Comparison of ENCODE assay signal across 8 mouse cellular contexts in genomic region chr7:44898607-44899006, GRCm38 (mm10). TPM values are rescaled to one million over a fixed set of nuclear protein-coding genes. Genes with fewer than 3 reads are reported as not detected.
DNase-seq lines count a peak whose midpoint lies in the region; ATAC-seq and TF ChIP-seq lines count a peak whose summit lies in the region.

No protein-coding gene starts in this region.

- H3K4me1 ChIP-seq in G1E (ENCODE audit: insufficient read depth, low read depth, low read length) = peaks cover 72% of the 10 kb centered on the region
- H3K4me1 ChIP-seq in kidney, postnatal 0 days (replicated peaks; ENCODE audit: insufficient read depth, low read length) = peaks cover 25% of the 10 kb centered on the region
- H3K4me1 ChIP-seq in midbrain, embryonic 16.5 days (ENCODE audit: control insufficient read depth, insufficient read depth, low read length) = peaks cover 35% of the 10 kb centered on the region
- peaks cover 26% of the 10 kb centered on the region for H3K4me1 ChIP-seq in thymus, adult 2 months (replicated peaks; ENCODE audit: control insufficient read depth, insufficient read depth, low read length)

- H3K9me3 ChIP-seq in G1E (replicated peaks) = no peaks in the 10 kb centered on the region
- H3K9me3 ChIP-seq in kidney, postnatal 0 days (replicated peaks; ENCODE audit: low read length) = no peaks in the 10 kb centered on the region
- H3K9me3 ChIP-seq in midbrain, embryonic 16.5 days (replicated peaks; ENCODE audit: control insufficient read depth, low read length, poor library complexity, severe bottlenecking) = no peaks in the 10 kb centered on the region

- H3K27me3 ChIP-seq in G1E (ENCODE audit: insufficient read depth, low read length) = no peaks in the 10 kb centered on the region
- no peaks in the 10 kb centered on the region for H3K27me3 ChIP-seq in kidney, postnatal 0 days (ENCODE audit: insufficient read depth, low read length)
- no peaks in the 10 kb centered on the region for H3K27me3 ChIP-seq in midbrain, embryonic 16.5 days (ENCODE audit: control insufficient read depth, insufficient read depth, low read depth, low read length)
- H3K27me3 ChIP-seq in thymus, adult 2 months (ENCODE audit: control insufficient read depth, insufficient read depth, low read length) = no peaks in the 10 kb centered on the region

- no peak for TF ChIP-seq POLR2A in thymus, adult 2 months (IDR thresholded peaks at IDR 0.05; ENCODE audit: control insufficient read depth, extremely low read depth, insufficient read depth, low read length, poor library complexity)

- no peak overlapping the region for H3K9ac ChIP-seq in kidney, postnatal 0 days (ENCODE audit: low read depth, low read length)
- no peak overlapping the region for H3K9ac ChIP-seq in midbrain, embryonic 16.5 days (ENCODE audit: low read depth, low read length)

- no peak for ATAC-seq in G1E (ENCODE audit: extremely low read depth, insufficient number of reproducible peaks, low FRiP score, poor library complexity, severe bottlenecking)
- peak; percentile 11 for ATAC-seq in kidney, postnatal 0 days (replicated peaks; ENCODE audit: low FRiP score, low read depth)
- ATAC-seq in midbrain, embryonic 16.5 days = no peak

- intact Hi-C loops in left cerebral cortex, adult 2 months (cut with DNase I) = no loop called here

- H3K4me2 ChIP-seq in kidney, postnatal 0 days (ENCODE audit: low read length) = peak overlapping the region; percentile 3; the same call in 1 of the 2 replicates
- 0 out of 2 replicates have a peak overlapping the region, but pooled peaks have one; percentile 2 for H3K4me2 ChIP-seq in midbrain, embryonic 16.5 days (ENCODE audit: low read length)

- DNase-seq in left cerebral cortex, adult 2 months (ENCODE audit: extremely low spot score in 1 of 2, low spot score in 2 of 2) = no peak
- no peak for DNase-seq in left cerebral cortex, adult 9 months (ENCODE audit: low spot score in 2 of 2)
- DNase-seq in G1E (ENCODE audit: low spot score) = peak; percentile 24
- peak; percentile 27 to 53 for DNase-seq in cerebellum, postnatal 36 days
- DNase-seq in kidney, postnatal 0 days (ENCODE audit: low spot score) = no peak
- DNase-seq in urinary bladder, adult 2 months (ENCODE audit: low spot score) = no peak
- DNase-seq in thymus, adult 2 months = no peak

- WGBS in kidney, postnatal 0 days = 35% methylated on average over 19 of the region's 19 CpGs
- 27% methylated on average over 19 of the region's 19 CpGs for WGBS in midbrain, embryonic 16.5 days
- WGBS in thymus, adult 2 months = 76% methylated on average over 19 of the region's 19 CpGs

- H3K4me3 ChIP-seq in left cerebral cortex, adult 2 months = no peak overlapping the region
- H3K4me3 ChIP-seq in G1E (ENCODE audit: low read depth, low read length) = peak overlapping the region; percentile 59; the same call in 1 of the 2 replicates
- H3K4me3 ChIP-seq in kidney, postnatal 0 days (replicated peaks; ENCODE audit: low read depth, low read length) = no peak overlapping the region
- H3K4me3 ChIP-seq in midbrain, embryonic 16.5 days (ENCODE audit: low read depth, low read length) = no peak overlapping the region
- H3K4me3 ChIP-seq in thymus, adult 2 months (ENCODE audit: control insufficient read depth, insufficient read depth, low read length) = no peak overlapping the region

- no peak overlapping the region; the same call in 1 of the 2 replicates for H3K27ac ChIP-seq in left cerebral cortex, adult 2 months
- H3K27ac ChIP-seq in kidney, postnatal 0 days = no peak overlapping the region
- no peak overlapping the region for H3K27ac ChIP-seq in midbrain, embryonic 16.5 days (ENCODE audit: low read length)
- no peak overlapping the region for H3K27ac ChIP-seq in thymus, adult 2 months (ENCODE audit: control insufficient read depth, insufficient read depth, low read length)

- H3K36me3 ChIP-seq in G1E (replicated peaks) = peaks cover 67% of the 10 kb centered on the region
- H3K36me3 ChIP-seq in kidney, postnatal 0 days (ENCODE audit: insufficient read depth, low read length) = peaks cover 5% of the 10 kb centered on the region; the same call in 1 of the 2 replicates
- peaks cover 23% of the 10 kb centered on the region for H3K36me3 ChIP-seq in midbrain, embryonic 16.5 days (ENCODE audit: control insufficient read depth, insufficient read depth, low read length)
- peaks cover 3% of the 10 kb centered on the region; the same call in 1 of the 2 replicates for H3K36me3 ChIP-seq in thymus, adult 2 months (ENCODE audit: control insufficient read depth, insufficient read depth, low read length)

- peak; percentile 27 for TF ChIP-seq CTCF in left cerebral cortex, adult 2 months (IDR thresholded peaks at IDR 0.05)
- no peak for TF ChIP-seq CTCF in G1E (IDR thresholded peaks at IDR 0.05; ENCODE audit: low read depth, low read length)
- peak; percentile 54 for TF ChIP-seq CTCF in kidney, postnatal 0 days (IDR thresholded peaks at IDR 0.05; ENCODE audit: low read depth)
- no peak for TF ChIP-seq CTCF in thymus, adult 2 months (IDR thresholded peaks at IDR 0.05; ENCODE audit: borderline replicate concordance, control insufficient read depth, extremely low read depth, insufficient read depth, low read length, poor library complexity)

RNA-seq across cellular contexts. Expression of gene Fuz, which starts 2.7 kb away (rescaled TPM):
- 10 to 100 TPM; 23.4 to 24.1 TPM for total RNA-seq in left cerebral cortex, adult 2 months (2021)
- total RNA-seq in G1E (2014; fragmentation: Nextera tagmentation) (13.6 and 17.8 TPM in 2 replicates), G1E (2017) (16.8 and 19.0 TPM in 2 replicates)
- polyA plus RNA-seq in G1E (2012) = 37.5 and 49.0 TPM in 2 replicates
- polyA plus RNA-seq in kidney, postnatal 0 days (2015; fragmentation: Nextera tagmentation; extraction: Ambion mirVana) = 19.9 and 21.1 TPM in 2 replicates
- 20.0 and 22.3 TPM in 2 replicates for polyA plus RNA-seq in midbrain, embryonic 16.5 days (2015; fragmentation: Nextera tagmentation; extraction: Ambion mirVana)
- 47.7 and 53.9 TPM in 2 replicates for polyA plus RNA-seq in urinary bladder, adult 2 months (2012; rRNA removed)
- 60.9 and 73.3 TPM in 2 replicates for polyA plus RNA-seq in thymus, adult 2 months (2012; rRNA removed)

RNA-seq across cellular contexts. Expression of gene Med25, which starts 6.1 kb away (rescaled TPM):
- total RNA-seq in left cerebral cortex, adult 2 months (2021) = 10 to 100 TPM; 96.1 to 98.5 TPM
- total RNA-seq in G1E (2014; fragmentation: Nextera tagmentation) (77.5 and 96.6 TPM in 2 replicates), G1E (2017) (14.0 and 16.5 TPM in 2 replicates)
- polyA plus RNA-seq in G1E (2012) = 367 and 482 TPM in 2 replicates
- polyA plus RNA-seq in kidney, postnatal 0 days (2015; fragmentation: Nextera tagmentation; extraction: Ambion mirVana) = 91.4 and 97.8 TPM in 2 replicates
- 153 and 158 TPM in 2 replicates for polyA plus RNA-seq in midbrain, embryonic 16.5 days (2015; fragmentation: Nextera tagmentation; extraction: Ambion mirVana)
- 57.8 and 66.1 TPM in 2 replicates for polyA plus RNA-seq in urinary bladder, adult 2 months (2012; rRNA removed)
- polyA plus RNA-seq in thymus, adult 2 months (2012; rRNA removed) = 220 and 266 TPM in 2 replicates

RNA-seq across cellular contexts. Expression of gene Ptov1, which starts 29.0 kb away (rescaled TPM):
- total RNA-seq in left cerebral cortex, adult 2 months (2021) = 100 to 1,000 TPM; 273 to 290 TPM
- 65.9 and 75.4 TPM in 2 replicates for total RNA-seq in G1E (2014; fragmentation: Nextera tagmentation)
- 27.2 and 33.2 TPM in 2 replicates for total RNA-seq in G1E (2017)
- polyA plus RNA-seq in G1E (2012) = 145 and 150 TPM in 2 replicates
- 377 and 412 TPM in 2 replicates for polyA plus RNA-seq in kidney, postnatal 0 days (2015; fragmentation: Nextera tagmentation; extraction: Ambion mirVana)
- 419 and 448 TPM in 2 replicates for polyA plus RNA-seq in midbrain, embryonic 16.5 days (2015; fragmentation: Nextera tagmentation; extraction: Ambion mirVana)
- polyA plus RNA-seq in urinary bladder, adult 2 months (2012; rRNA removed) = 176 and 195 TPM in 2 replicates
- polyA plus RNA-seq in thymus, adult 2 months (2012; rRNA removed) = 316 and 338 TPM in 2 replicates

RNA-seq across cellular contexts. Expression of gene Ap2a1, which starts 30.7 kb away (rescaled TPM):
- total RNA-seq in left cerebral cortex, adult 2 months (2021) = 100 to 1,000 TPM; 327 to 331 TPM
- total RNA-seq in G1E (2014; fragmentation: Nextera tagmentation) = 68.8 and 98.0 TPM in 2 replicates
- total RNA-seq in G1E (2017) = 19.8 and 30.8 TPM in 2 replicates
- 92.1 and 98.8 TPM in 2 replicates for polyA plus RNA-seq in G1E (2012)
- polyA plus RNA-seq in kidney, postnatal 0 days (2015; fragmentation: Nextera tagmentation; extraction: Ambion mirVana) = 55.8 and 55.9 TPM in 2 replicates
- polyA plus RNA-seq in midbrain, embryonic 16.5 days (2015; fragmentation: Nextera tagmentation; extraction: Ambion mirVana) = 122 and 136 TPM in 2 replicates
- 74.2 and 77.7 TPM in 2 replicates for polyA plus RNA-seq in urinary bladder, adult 2 months (2012; rRNA removed)
- 133 and 147 TPM in 2 replicates for polyA plus RNA-seq in thymus, adult 2 months (2012; rRNA removed)

RNA-seq across cellular contexts. Expression of gene Pnkp, which starts 41.7 kb away (rescaled TPM):
- total RNA-seq in left cerebral cortex, adult 2 months (2021) = 10 to 100 TPM; 27.4 to 31.2 TPM
- total RNA-seq in G1E (2014; fragmentation: Nextera tagmentation) = 20.5 and 35.8 TPM in 2 replicates
- 28.2 and 36.2 TPM in 2 replicates for total RNA-seq in G1E (2017)
- polyA plus RNA-seq in G1E (2012) = 33.0 and 35.9 TPM in 2 replicates
- polyA plus RNA-seq in kidney, postnatal 0 days (2015; fragmentation: Nextera tagmentation; extraction: Ambion mirVana) = 34.0 and 36.4 TPM in 2 replicates
- polyA plus RNA-seq in midbrain, embryonic 16.5 days (2015; fragmentation: Nextera tagmentation; extraction: Ambion mirVana) = 27.9 and 30.4 TPM in 2 replicates
- 23.4 and 24.1 TPM in 2 replicates for polyA plus RNA-seq in urinary bladder, adult 2 months (2012; rRNA removed)
- polyA plus RNA-seq in thymus, adult 2 months (2012; rRNA removed) = 110 and 135 TPM in 2 replicates

Comparison
In these comparisons a context has a peak if more than half of its experiments do, and no peak if none do; other contexts are left out.
1. DNase-seq: peak in G1E (single experiment) and cerebellum, postnatal 36 days (2 of 2); none in left cerebral cortex, adult 2 months (0 of 2), left cerebral cortex, adult 9 months (0 of 2), kidney, postnatal 0 days (single experiment), urinary bladder, adult 2 months (single experiment) and thymus, adult 2 months (single experiment).
2. CTCF ChIP-seq: peak in left cerebral cortex, adult 2 months (single experiment) and kidney, postnatal 0 days (single experiment); none in G1E (single experiment) and thymus, adult 2 months (single experiment).